Mouse (Mus musculus) embryonic fibroblast, embryonic 13.5 days (primary cell): ENCODE data around the gene Ttf2.

Source experiments
- CTCF ChIP-seq: IDR thresholded peaks from 2 replicates; pipeline ENCODE4 v1.5.1; 2011; ENCODE audit warnings: mild to moderate bottlenecking, control low read depth, low read length, moderate library complexity, borderline replicate concordance; ENCODE audit not compliant: insufficient read depth
- POLR2A ChIP-seq: IDR thresholded peaks from 2 replicates; pipeline ENCODE4 v1.6.1; 2011; ENCODE audit warnings: low read depth, mild to moderate bottlenecking, control low read depth, low read length, moderate library complexity

GRCm38 (mm10) chr3:100993158-100993557 lies 23.7 kb upstream of the Ttf2 start:
- TF ChIP-seq POLR2A, result no peak
- no peak for TF ChIP-seq CTCF
